Mouse (Mus musculus) spleen, adult 18-20 months (tissue): ENCODE data around the gene Atp6v0a4.

Source experiments
- DNase-seq, 2 experiments: peaks; one replicate each; pipeline ENCODE4 v3.0.0; 2022; ENCODE audit warnings: mixed read lengths in 2 of 2

Atp6v0a4 gene

GRCm38 (mm10) chr6:38072137-38072796 lies 52.1 kb downstream of the Atp6v0a4 start:
- DNase-seq, result no peak

DNA sequence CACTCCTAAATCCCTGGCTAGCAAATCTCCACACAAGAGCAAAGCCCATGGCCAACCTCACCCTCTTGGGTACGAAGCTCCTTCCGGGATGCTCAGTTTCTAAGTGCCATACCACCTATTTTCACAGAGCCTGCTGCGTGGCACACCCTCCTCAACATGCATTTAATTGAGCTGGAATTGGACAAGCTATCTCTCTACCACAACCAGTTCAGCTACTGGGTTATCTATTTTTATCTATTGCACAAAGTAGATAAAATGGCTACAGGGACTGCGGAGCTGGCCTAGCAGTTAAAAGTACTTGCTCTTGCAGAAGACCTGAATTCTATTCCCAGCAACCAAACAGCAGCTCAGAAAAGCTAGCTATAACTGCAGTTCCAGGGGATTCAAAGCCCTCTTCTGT lies 53.1 kb downstream of the Atp6v0a4 start:
- DNase-seq, result no peak

DNA sequence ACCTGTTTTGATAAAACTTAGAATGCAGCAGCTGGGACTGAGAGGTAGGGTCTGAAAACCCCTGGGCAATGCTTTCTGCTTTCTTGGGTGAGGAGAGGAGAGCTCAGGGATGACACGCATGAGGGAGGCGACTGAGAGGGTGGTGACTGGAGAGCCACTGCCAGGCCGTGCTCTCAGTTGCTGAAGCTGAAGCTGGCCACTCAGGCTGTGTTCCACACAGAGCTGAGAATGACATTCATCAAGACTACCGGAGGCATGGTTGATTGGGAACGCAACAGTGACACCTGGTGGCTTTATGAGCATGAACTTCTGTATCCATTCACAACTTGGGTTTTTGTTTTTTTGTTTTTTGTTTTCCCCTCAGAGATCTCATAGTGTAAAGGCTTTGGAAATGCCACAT lies 58.2 kb downstream of the Atp6v0a4 start:
- DNase-seq, result peak; percentile 24 to 47

DNA sequence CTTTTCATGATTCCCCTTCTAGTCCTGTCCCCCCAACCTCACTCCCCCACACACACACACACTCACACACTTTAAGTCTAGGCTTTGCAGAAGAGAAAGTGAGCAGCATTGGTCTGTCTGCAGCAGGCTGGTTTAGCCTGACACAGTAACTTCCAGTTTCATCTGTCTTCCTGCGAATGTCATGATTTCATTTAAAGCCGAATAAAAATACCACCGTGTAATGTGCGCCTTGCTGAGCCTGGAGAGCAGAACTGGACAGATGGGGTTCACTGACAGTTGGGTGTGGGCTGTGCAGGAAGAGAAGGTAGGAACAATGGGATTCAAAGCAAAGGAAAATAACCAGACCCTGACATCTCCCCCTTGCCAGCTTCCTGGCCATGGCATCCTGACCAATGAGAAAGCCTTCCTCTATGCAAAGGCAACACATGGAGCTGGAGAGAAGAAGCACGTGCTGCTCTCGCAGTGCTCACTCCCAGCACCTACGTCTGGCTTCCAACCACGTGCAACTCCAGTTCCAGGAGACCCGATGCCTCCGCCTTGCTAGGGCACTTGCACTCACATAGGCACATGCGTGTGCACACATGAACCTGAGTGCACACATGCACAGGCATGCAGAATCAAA lies 58.8 kb downstream of the Atp6v0a4 start:
- peak in 1 of 2 experiments; percentile 13 for DNase-seq

DNA sequence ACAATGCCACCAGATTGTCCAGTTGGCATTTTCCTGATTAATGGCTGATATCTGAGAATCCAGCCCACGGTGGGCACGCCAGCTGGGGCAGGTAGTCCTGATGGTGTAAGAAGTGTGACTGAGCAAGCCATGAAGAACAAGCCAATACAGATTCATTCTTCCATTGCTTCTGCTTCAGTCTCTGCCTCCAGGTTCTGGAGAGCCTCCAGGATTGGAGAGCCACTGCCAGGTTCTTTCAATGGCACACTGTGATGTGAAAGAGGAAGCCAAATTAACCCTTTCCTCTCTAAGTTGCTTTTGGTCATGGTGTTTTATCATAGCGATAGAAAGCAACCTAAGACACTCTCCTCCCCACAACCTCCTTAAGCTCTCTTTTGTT lies 59.3 kb downstream of the Atp6v0a4 start:
- DNase-seq, result peak in 1 of 2 experiments; percentile 14

- DNase-seq, result no peak
Observed at GRCm38 (mm10) chr6:38064621-38065020, 59.8 kb downstream of the Atp6v0a4 start.

- no peak for DNase-seq
Observed at GRCm38 (mm10) chr6:38058805-38059204, 65.6 kb downstream of the Atp6v0a4 start.

DNA sequence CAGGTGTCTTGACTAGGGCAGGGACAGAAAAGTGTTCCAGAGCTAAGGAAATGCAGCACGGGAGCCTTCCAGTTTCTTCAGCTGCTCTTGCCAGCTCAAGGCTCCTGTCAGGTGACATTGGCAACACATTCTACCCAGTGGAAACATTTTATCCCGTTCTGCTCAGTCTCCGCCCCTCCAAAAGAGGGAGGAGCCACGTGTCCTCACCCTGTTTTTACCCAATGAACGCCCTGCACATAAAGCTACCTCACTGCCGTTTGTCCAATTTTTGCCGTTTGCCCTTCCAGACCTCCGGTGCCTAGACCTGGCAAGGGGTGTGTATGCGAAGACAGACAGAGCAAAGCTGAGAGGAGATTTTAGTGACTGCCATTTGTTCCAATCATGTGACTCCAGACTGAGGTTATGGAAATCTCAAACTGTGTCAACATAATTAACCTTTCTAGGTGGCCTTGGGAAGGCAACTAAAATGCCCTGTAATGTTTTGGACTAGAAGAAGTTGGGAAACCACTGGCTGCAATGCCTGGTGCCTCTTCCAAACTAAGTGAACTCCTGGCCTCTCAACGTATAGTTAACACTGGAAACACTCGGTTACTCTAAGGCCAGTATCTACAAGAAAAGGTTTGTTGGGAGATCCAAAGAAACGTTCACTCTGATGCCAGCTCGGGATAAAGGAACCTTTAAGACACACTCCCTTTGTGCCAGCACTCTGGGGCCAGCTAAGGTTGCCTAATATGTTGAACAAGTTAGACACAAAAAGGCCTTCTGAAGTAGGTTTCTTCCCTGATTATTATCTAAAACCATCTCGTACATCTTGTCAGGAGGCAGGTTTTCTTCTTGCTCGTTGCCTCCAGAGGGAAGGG lies 68.7 kb downstream of the Atp6v0a4 start:
- DNase-seq, result no peak

- DNase-seq, result no peak
Observed at GRCm38 (mm10) chr6:38049601-38050000, 74.8 kb downstream of the Atp6v0a4 start.

DNA sequence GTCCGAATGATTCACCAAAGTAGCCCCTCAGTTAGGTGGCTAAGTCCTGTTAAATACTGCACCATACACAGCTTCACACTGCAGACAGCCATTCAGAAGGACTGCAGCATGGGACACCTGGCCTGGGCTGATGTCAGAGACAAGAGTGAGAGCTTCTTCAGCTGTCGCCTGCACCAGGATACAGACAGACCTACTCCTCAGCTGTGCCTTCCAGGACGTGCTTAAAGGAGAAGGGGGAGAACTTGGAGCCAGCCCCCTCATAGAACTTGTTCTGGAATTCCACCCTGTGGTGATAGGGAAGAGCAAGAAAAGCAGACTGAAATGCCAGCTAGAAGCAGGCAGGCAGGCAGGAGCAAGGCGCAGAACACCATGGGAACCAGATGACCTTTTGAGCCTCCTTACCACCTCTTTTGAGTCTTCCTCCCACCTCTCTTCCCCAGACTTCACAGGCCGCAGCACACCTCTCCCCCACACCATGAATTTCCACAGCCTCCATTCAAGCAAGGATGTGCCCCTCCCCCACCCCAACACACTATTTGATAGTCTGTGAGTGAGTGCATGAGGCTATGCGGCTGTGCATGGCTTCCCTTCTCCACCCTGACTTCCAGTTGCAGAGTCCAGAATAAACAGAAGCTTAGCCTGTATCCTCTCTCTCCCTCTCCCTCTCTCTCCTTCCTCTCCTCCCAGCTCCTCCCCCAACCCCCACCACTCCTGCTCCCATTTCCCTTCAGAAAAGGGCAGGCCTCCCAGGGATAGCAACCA lies 75.4 kb downstream of the Atp6v0a4 start:
- DNase-seq, result no peak

DNA sequence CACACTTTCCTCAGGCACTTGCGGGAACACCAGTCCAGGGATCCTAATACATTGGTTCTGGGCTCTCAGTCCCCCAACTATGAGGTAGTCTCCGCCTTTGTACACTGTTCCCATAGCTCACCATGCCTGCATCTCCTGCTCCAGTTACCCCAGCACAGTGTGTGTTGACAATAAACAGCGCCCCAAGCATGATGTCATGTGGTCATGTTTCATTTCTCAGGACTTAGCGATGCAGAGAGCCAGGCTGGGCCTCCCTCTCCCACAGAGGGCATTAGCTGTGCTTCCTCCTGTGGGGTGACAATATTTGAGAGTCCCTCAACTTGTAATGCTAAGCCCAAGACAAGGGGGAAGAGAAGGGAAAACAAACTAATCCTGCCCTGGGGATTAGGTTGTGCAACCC lies 76.4 kb downstream of the Atp6v0a4 start:
- DNase-seq, result peak in 1 of 2 experiments; percentile 18

DNA sequence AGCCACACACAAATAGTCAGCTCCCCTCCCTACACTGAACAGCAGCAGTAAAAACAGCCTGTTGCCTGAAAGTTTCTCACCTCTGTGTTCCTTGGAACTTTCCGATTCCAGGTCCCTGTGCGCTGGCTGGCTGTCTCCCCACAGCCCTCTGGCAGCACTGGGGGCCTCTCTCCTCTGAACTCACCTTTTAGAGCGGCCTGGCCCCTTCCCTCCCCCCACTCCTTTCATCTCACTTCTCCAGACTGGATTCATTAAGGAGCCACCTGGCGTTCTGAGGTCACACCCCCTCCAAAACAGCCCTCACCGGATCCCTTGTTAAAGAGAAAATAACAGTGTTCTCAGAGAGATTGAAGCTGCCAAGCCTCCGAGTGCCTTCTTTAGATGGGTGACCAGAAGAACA lies 77.5 kb downstream of the Atp6v0a4 start, which contains the start of gene Svopl:
Svopl (minus strand) TSS at position 159 of the 400 bp plus-strand sequence.
- DNase-seq, result no peak

DNA sequence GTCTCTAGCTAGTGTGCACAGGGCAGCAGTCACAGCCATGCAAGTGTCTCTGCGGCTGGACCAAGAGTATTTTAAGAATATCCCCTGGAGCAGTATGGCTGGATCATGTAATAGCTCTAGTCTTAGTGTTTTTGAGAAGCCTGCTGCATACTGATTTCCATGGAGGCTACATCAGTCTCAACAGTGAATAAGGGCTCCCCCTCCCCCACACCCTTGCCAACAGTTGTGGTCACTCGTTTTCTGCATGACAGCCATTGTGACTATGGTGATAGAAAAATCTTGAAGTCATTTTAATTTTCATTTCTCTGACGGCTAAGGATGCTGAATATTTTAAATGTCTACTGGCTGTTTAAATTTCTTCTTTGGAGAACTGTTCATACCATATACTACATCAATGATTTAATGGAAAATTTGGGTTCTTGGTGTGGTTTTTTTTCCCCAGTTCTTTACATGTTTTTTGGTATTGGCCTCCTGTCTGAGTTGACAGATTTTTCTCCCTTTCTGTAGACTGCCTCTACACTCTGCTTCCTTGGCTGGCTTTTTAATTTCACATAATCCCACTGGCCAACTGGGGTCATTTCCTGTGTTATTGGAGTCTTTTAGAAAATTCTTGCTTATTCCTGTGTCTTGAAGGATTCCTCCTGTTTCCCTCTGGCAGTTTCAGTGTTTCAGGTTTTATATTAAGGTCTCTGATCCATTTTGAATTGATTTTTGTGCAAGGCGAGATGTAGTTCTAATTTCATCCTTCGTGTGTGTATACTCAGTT lies 91.4 kb downstream of the Atp6v0a4 start:
- no peak for DNase-seq

- DNase-seq, result no peak
Observed at GRCm38 (mm10) chr6:38031924-38032540, 92.4 kb downstream of the Atp6v0a4 start.

GRCm38 (mm10) chr6:38028205-38028604 lies 96.2 kb downstream of the Atp6v0a4 start:
- DNase-seq, result no peak

DNA sequence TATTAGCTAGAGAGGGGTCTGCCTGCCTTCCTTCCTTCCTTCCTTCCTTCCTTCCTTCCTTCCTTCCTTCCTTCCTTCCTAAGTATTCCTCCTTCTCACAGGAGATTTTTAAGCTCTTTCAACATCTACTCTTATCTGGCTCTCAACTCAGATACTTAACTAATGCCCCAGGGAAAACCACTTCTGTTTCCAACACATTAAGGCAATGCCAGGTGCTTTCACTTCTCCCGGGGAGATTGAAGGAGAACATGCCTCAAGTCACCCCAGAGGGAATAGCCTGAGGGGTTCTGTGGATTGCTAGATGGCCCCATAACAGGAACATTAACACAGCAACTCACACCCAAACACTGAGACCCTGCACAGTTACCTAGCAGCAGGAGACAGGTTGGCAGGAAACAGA lies 96.6 kb downstream of the Atp6v0a4 start:
- DNase-seq, result no peak

DNA sequence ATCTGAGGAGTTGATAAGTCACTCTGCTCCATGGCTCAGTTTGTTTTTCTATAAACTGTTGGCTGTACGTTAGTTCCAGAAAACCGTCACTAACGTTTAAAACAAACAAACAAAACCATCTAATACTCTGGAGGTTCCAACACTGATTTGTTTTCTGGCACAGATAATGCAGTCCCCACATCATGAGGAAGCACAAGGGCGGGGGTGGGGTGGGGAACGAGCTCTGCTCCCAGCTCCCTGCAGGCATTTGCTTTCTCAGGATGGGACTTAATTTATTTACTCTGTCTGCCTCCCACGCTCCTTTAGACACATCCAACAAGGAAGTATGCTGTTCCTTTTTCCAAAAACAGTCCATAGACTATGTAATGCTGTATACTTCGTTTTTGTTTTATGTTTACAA lies 101.1 kb downstream of the Atp6v0a4 start:
- DNase-seq, result no peak

GRCm38 (mm10) chr6:38021406-38021805 lies 103.0 kb downstream of the Atp6v0a4 start:
- no peak for DNase-seq

DNA sequence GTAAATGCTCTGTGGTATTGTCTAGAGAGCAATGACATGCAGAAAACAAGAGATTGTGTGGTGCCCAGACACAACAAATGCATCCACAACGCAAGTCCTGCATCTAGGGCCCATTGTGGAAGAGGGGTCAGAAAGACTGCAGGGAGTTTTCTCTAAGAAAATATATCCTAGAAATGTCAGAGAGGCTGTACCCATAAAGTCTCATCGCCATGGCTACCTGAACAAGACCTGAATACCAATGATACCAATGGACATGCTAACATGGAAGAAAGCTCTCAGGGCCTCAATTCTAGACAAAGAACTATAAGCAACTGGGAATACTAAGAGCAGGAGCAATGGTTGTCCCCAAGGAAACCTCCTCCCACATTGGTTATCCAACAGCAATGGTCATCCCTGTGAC lies 111.6 kb downstream of the Atp6v0a4 start:
- no peak for DNase-seq

GRCm38 (mm10) chr6:38007459-38007858 lies 116.9 kb downstream of the Atp6v0a4 start:
- peak in 1 of 2 experiments; percentile 23 for DNase-seq
